Mouse (Mus musculus) right cerebral cortex, postnatal 14 days (tissue): ENCODE measurements around the gene Cdca3.
A peak's percentile ranks its signal among the peaks of the same experiment; 100 is the strongest.
"Not testable (repeated sequence)": the region's sequence is repeated elsewhere in the genome, so short reads cannot be mapped to it uniquely, and the experiment has no call there.

Source experiments
- DNase-seq: peaks from one replicate; pipeline ENCODE4 v3.0.0; 2022

The Cdca3 gene

GRCm38 (mm10) chr6:124828868-124829798 lies at the start of gene Cdca3, which contains the start of gene Usp5:
Gene Cdca3, plus strand, starts transcription at chr6:124829547.
Gene Usp5, minus strand, starts transcription at chr6:124829484.
- DNase-seq, result peak; percentile 97

GRCm38 (mm10) chr6:124779984-124780416 lies 49.3 kb upstream of the Cdca3 start:
- no peak for DNase-seq

- no peak for DNase-seq
Measured at GRCm38 (mm10) chr6:124780917-124781316, 48.4 kb upstream of the Cdca3 start.

GRCm38 (mm10) chr6:124782436-124782835 lies 46.9 kb upstream of the Cdca3 start:
- no peak for DNase-seq

- DNase-seq, result no peak
Measured at GRCm38 (mm10) chr6:124786756-124787420, 42.5 kb upstream of the Cdca3 start.

- no peak for DNase-seq
Measured at GRCm38 (mm10) chr6:124787722-124788121, 41.6 kb upstream of the Cdca3 start.

GRCm38 (mm10) chr6:124789519-124789918 lies 39.8 kb upstream of the Cdca3 start:
- no peak for DNase-seq

GRCm38 (mm10) chr6:124790121-124790520 lies 39.2 kb upstream of the Cdca3 start:
- DNase-seq, result no peak

- DNase-seq, result no peak
Measured at GRCm38 (mm10) chr6:124791911-124792310, 37.4 kb upstream of the Cdca3 start.

- no peak for DNase-seq
Measured at GRCm38 (mm10) chr6:124795781-124796180, 33.6 kb upstream of the Cdca3 start.

- no peak for DNase-seq
Measured at GRCm38 (mm10) chr6:124796200-124796599, 33.1 kb upstream of the Cdca3 start.

GRCm38 (mm10) chr6:124802400-124802799 lies 26.9 kb upstream of the Cdca3 start:
- DNase-seq, result not testable (repeated sequence)

- no peak for DNase-seq
Measured at GRCm38 (mm10) chr6:124803061-124803460, 26.3 kb upstream of the Cdca3 start.

GRCm38 (mm10) chr6:124803691-124804090 lies 25.7 kb upstream of the Cdca3 start:
- DNase-seq, result not testable (repeated sequence)

- no peak for DNase-seq
Measured at GRCm38 (mm10) chr6:124804341-124804740, 25.0 kb upstream of the Cdca3 start.

- peak; percentile 98 for DNase-seq
Measured at GRCm38 (mm10) chr6:124805341-124806321, 23.7 kb upstream of the Cdca3 start.

GRCm38 (mm10) chr6:124806446-124807140 lies 22.8 kb upstream of the Cdca3 start:
- no peak for DNase-seq

- no peak for DNase-seq
Measured at GRCm38 (mm10) chr6:124807366-124807765, 22.0 kb upstream of the Cdca3 start.

- DNase-seq, result no peak
Measured at GRCm38 (mm10) chr6:124807986-124808357, 21.4 kb upstream of the Cdca3 start.

GRCm38 (mm10) chr6:124808358-124809012 lies 20.9 kb upstream of the Cdca3 start, which contains the start of gene Spsb2:
Gene Spsb2, plus strand, starts transcription at chr6:124808661.
- DNase-seq, result peak; percentile 56

GRCm38 (mm10) chr6:124809052-124809774 lies 20.1 kb upstream of the Cdca3 start:
- DNase-seq, result peak; percentile 70
